Mouse (Mus musculus) erythroblast, embryonic 14.5 days (primary cell): ENCODE data around the gene Slc7a11.

Source experiments
- GATA1 ChIP-seq: IDR thresholded peaks from 2 replicates; pipeline ENCODE4 v1.6.1; 2012; ENCODE audit warnings: low read length, inconsistent platforms, mixed read lengths
- TAL1 ChIP-seq: IDR thresholded peaks from 3 replicates; pipeline ENCODE4 v1.6.1; 2012; ENCODE audit warnings: low read length, inconsistent platforms, mixed read lengths

- TF ChIP-seq GATA1 (no peak), TAL1 (no peak)
These were observed 142.5 kb downstream of the Slc7a11 start for GRCm38 (mm10) chr3:50300952-50301303.
